In the genomic region with DNA sequence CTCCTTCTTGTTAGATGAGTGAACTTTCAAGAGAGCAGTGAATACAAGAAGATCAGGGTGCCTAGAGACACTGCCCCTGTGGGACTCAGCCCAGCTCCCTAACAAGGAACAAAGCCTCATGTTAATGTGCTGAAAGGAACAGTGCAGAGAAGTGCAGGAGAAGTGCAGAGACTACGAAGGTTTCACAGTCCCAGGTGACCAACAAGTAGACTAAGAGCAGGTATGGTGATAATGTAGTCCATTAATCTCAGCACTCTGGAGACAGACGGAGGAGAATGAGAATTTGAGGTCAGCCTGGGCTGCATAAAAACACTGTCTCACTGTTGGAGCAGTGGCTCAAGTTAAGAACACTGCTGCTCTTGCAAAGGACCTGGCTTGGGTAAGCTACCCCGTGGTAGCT, we compare ENCODE assay signal across 13 mouse cellular contexts.
DNase-seq lines count a peak whose midpoint lies in the region; ATAC-seq lines count a peak whose summit lies in the region.
"Had no signal": no experiment of that assay in that cellular context is flagged by ENCODE, and none has a peak within 500 bp of the region (broad histone marks: within the 10 kb centered on the region; RNA-seq: fewer than 3 reads in every experiment).

No protein-coding gene starts in this region.

- DNase-seq in heart, embryonic 10.5 days (ENCODE audit: low spot score), result peak; percentile 58
- DNase-seq in lung, postnatal 36 days, result no peak
- DNase-seq in embryonic facial prominence, embryonic 14.5 days (ENCODE audit: low spot score), result no peak
- DNase-seq in gastrocnemius, postnatal 14 days, result no peak
- DNase-seq: adrenal gland, postnatal 14 days; layer of hippocampus, postnatal 36 days; liver, embryonic 13.5 days had no signal

- 63% methylated on average over 3 of the region's 3 CpGs for WGBS in heart, embryonic 10.5 days
- 63% methylated on average over 3 of the region's 3 CpGs for WGBS in heart, embryonic 11.5 days (ENCODE audit: insufficient replicate concordance)
- 48% methylated on average over 3 of the region's 3 CpGs for WGBS in lung, embryonic 15.5 days
- WGBS in embryonic facial prominence, embryonic 14.5 days, result 72% methylated on average over 3 of the region's 3 CpGs
- WGBS in stomach, embryonic 15.5 days, result 67% methylated on average over 3 of the region's 3 CpGs
- WGBS in intestine, embryonic 15.5 days, result 61% methylated on average over 3 of the region's 3 CpGs

- intact Hi-C loops in gastrocnemius, postnatal 14 days (cut with DNase I; ENCODE audit: low total_unique reads), result no loop called here

- no peaks in the 10 kb centered on the region for H3K27me3 ChIP-seq in heart, embryonic 10.5 days (ENCODE audit: insufficient read depth, poor library complexity, severe bottlenecking)
- no peaks in the 10 kb centered on the region for H3K27me3 ChIP-seq in heart, embryonic 11.5 days (ENCODE audit: control insufficient read depth, insufficient read depth, low read length)
- no peaks in the 10 kb centered on the region for H3K27me3 ChIP-seq in lung, embryonic 15.5 days
- H3K27me3 ChIP-seq in embryonic facial prominence, embryonic 14.5 days (replicated peaks; ENCODE audit: control insufficient read depth, insufficient read depth, low read length), result no peaks in the 10 kb centered on the region
- H3K27me3 ChIP-seq in stomach, embryonic 15.5 days (replicated peaks), result no peaks in the 10 kb centered on the region
- no peaks in the 10 kb centered on the region for H3K27me3 ChIP-seq in intestine, embryonic 15.5 days (replicated peaks)

- no peak for ATAC-seq in heart, embryonic 11.5 days (replicated peaks; ENCODE audit: insufficient number of reproducible peaks, low FRiP score, low TSS enrichment)
- ATAC-seq in lung, embryonic 15.5 days (ENCODE audit: borderline replicate concordance, extremely low read depth, low FRiP score, low TSS enrichment), result no peak
- ATAC-seq in embryonic facial prominence, embryonic 14.5 days (ENCODE audit: low read depth), result no peak
- no peak for ATAC-seq in stomach, embryonic 15.5 days (ENCODE audit: insufficient read depth, low FRiP score, low read depth)
- ATAC-seq in intestine, embryonic 15.5 days, result no peak

- no peak overlapping the region for H3K9ac ChIP-seq in heart, embryonic 11.5 days (ENCODE audit: low read depth, low read length)
- H3K9ac ChIP-seq in lung, embryonic 15.5 days, result no peak overlapping the region
- H3K9ac ChIP-seq in embryonic facial prominence, embryonic 14.5 days (ENCODE audit: low read depth, low read length), result no peak overlapping the region
- no peak overlapping the region for H3K9ac ChIP-seq in stomach, embryonic 15.5 days
- H3K9ac ChIP-seq in intestine, embryonic 15.5 days, result no peak overlapping the region
- H3K9ac ChIP-seq: liver, embryonic 13.5 days had no signal

- no peaks in the 10 kb centered on the region for H3K9me3 ChIP-seq in heart, embryonic 10.5 days
- H3K9me3 ChIP-seq in heart, embryonic 11.5 days (replicated peaks; ENCODE audit: control insufficient read depth, low read length), result no peaks in the 10 kb centered on the region
- no peaks in the 10 kb centered on the region for H3K9me3 ChIP-seq in lung, embryonic 15.5 days
- no peaks in the 10 kb centered on the region for H3K9me3 ChIP-seq in embryonic facial prominence, embryonic 14.5 days (ENCODE audit: control insufficient read depth, low read length)
- no peaks in the 10 kb centered on the region for H3K9me3 ChIP-seq in stomach, embryonic 15.5 days
- no peaks in the 10 kb centered on the region for H3K9me3 ChIP-seq in intestine, embryonic 15.5 days
- H3K9me3 ChIP-seq: liver, embryonic 13.5 days had no signal

- H3K27ac ChIP-seq in heart, embryonic 10.5 days, result peak overlapping the region; percentile 82
- H3K27ac ChIP-seq in heart, embryonic 11.5 days (ENCODE audit: low read depth, low read length), result no peak overlapping the region
- peak overlapping the region; percentile 94; the same call in 1 of the 2 replicates for H3K27ac ChIP-seq in lung, embryonic 15.5 days
- peak overlapping the region; percentile 89 for H3K27ac ChIP-seq in embryonic facial prominence, embryonic 14.5 days (replicated peaks; ENCODE audit: low read depth, low read length)
- 0 out of 2 replicates have a peak overlapping the region, but pooled peaks have one; percentile 94 for H3K27ac ChIP-seq in stomach, embryonic 15.5 days
- H3K27ac ChIP-seq in intestine, embryonic 15.5 days, result no peak overlapping the region; the same call in 1 of the 2 replicates
- H3K27ac ChIP-seq: kidney, postnatal 0 days; liver, embryonic 13.5 days had no signal

- no peak overlapping the region for H3K4me2 ChIP-seq in heart, embryonic 11.5 days
- no peak overlapping the region for H3K4me2 ChIP-seq in lung, embryonic 15.5 days
- no peak overlapping the region for H3K4me2 ChIP-seq in embryonic facial prominence, embryonic 14.5 days (ENCODE audit: low read depth, low read length)
- no peak overlapping the region for H3K4me2 ChIP-seq in stomach, embryonic 15.5 days
- no peak overlapping the region for H3K4me2 ChIP-seq in intestine, embryonic 15.5 days (replicated peaks)
- H3K4me2 ChIP-seq: liver, embryonic 13.5 days had no signal

- no peak overlapping the region for H3K4me3 ChIP-seq in heart, embryonic 10.5 days
- no peak overlapping the region for H3K4me3 ChIP-seq in heart, embryonic 11.5 days (ENCODE audit: low read depth, low read length)
- H3K4me3 ChIP-seq in lung, embryonic 15.5 days, result no peak overlapping the region
- H3K4me3 ChIP-seq in embryonic facial prominence, embryonic 14.5 days (ENCODE audit: low read depth, low read length), result no peak overlapping the region
- H3K4me3 ChIP-seq in stomach, embryonic 15.5 days (replicated peaks), result no peak overlapping the region
- no peak overlapping the region for H3K4me3 ChIP-seq in intestine, embryonic 15.5 days (replicated peaks)
- H3K4me3 ChIP-seq: liver, embryonic 13.5 days had no signal

- H3K36me3 ChIP-seq in heart, embryonic 10.5 days, result no peaks in the 10 kb centered on the region
- no peaks in the 10 kb centered on the region for H3K36me3 ChIP-seq in heart, embryonic 11.5 days (ENCODE audit: control insufficient read depth, insufficient read depth, low read length)
- no peaks in the 10 kb centered on the region for H3K36me3 ChIP-seq in lung, embryonic 15.5 days
- no peaks in the 10 kb centered on the region for H3K36me3 ChIP-seq in embryonic facial prominence, embryonic 14.5 days (ENCODE audit: control insufficient read depth, insufficient read depth, low read length)
- H3K36me3 ChIP-seq in stomach, embryonic 15.5 days, result no peaks in the 10 kb centered on the region
- no peaks in the 10 kb centered on the region for H3K36me3 ChIP-seq in intestine, embryonic 15.5 days
- H3K36me3 ChIP-seq: G1E; liver, embryonic 13.5 days had no signal

- peaks cover 78% of the 10 kb centered on the region for H3K4me1 ChIP-seq in heart, embryonic 10.5 days
- H3K4me1 ChIP-seq in heart, embryonic 11.5 days (ENCODE audit: control insufficient read depth, insufficient read depth, low read length), result peaks cover 53% of the 10 kb centered on the region
- H3K4me1 ChIP-seq in lung, embryonic 15.5 days, result peaks cover 77% of the 10 kb centered on the region
- H3K4me1 ChIP-seq in embryonic facial prominence, embryonic 14.5 days (ENCODE audit: control insufficient read depth, insufficient read depth, low read length), result peaks cover 66% of the 10 kb centered on the region
- H3K4me1 ChIP-seq in stomach, embryonic 15.5 days, result peaks cover 61% of the 10 kb centered on the region
- H3K4me1 ChIP-seq in intestine, embryonic 15.5 days (replicated peaks), result peaks cover 45% of the 10 kb centered on the region

Comparison
In these comparisons a context has a peak if more than half of its experiments do, and no peak if none do; other contexts are left out.
1. H3K27ac ChIP-seq: peak in heart, embryonic 10.5 days (single experiment), lung, embryonic 15.5 days (single experiment), embryonic facial prominence, embryonic 14.5 days (single experiment) and stomach, embryonic 15.5 days (single experiment); none in heart, embryonic 11.5 days (single experiment) and intestine, embryonic 15.5 days (single experiment).